Mouse (Mus musculus) right cerebral cortex, postnatal 10 days (tissue): ENCODE data around the gene Ppfia3.

Experiments
- DNase-seq, 2 experiments: peaks; one replicate each; pipeline ENCODE4 v3.0.0; 2021; ENCODE audit warnings: low spot score in 2 of 2

Ppfia3 gene

GRCm38 (mm10) chr7:45346905-45347304 is 19.9 kb downstream of the Ppfia3 start:
- no peak for DNase-seq

- peak in 1 of 2 experiments; percentile 40 for DNase-seq
Measured at GRCm38 (mm10) chr7:45343543-45343942, 23.3 kb downstream of the Ppfia3 start.

- DNase-seq, result no peak
Measured at GRCm38 (mm10) chr7:45342081-45342480, 24.7 kb downstream of the Ppfia3 start.

- DNase-seq, result peak; percentile 83 to 84
Measured at GRCm38 (mm10) chr7:45341303-45341702, 25.5 kb downstream of the Ppfia3 start.

- DNase-seq, result peak; percentile 51 to 62
Measured at GRCm38 (mm10) chr7:45340669-45341068, 26.1 kb downstream of the Ppfia3 start.

GRCm38 (mm10) chr7:45340066-45340442 is 26.8 kb downstream of the Ppfia3 start:
- no peak for DNase-seq

- DNase-seq, result peak; percentile 68 to 75
Measured at GRCm38 (mm10) chr7:45339410-45340065, 27.3 kb downstream of the Ppfia3 start.

GRCm38 (mm10) chr7:45338161-45338911 is 28.5 kb downstream of the Ppfia3 start:
- peak; percentile 64 to 69 for DNase-seq

- DNase-seq, result peak in 1 of 2 experiments; percentile 51
Measured at GRCm38 (mm10) chr7:45337469-45337868, 29.4 kb downstream of the Ppfia3 start.

- DNase-seq, result no peak
Measured at GRCm38 (mm10) chr7:45336319-45336718, 30.5 kb downstream of the Ppfia3 start.

GRCm38 (mm10) chr7:45335056-45335455 is 31.8 kb downstream of the Ppfia3 start, which contains the start of gene Hrc:
Hrc (plus strand) TSS chr7:45335290.
- peak in 1 of 2 experiments; percentile 50 for DNase-seq

- DNase-seq, result no peak
Measured at GRCm38 (mm10) chr7:45334605-45335004, 32.2 kb downstream of the Ppfia3 start.

GRCm38 (mm10) chr7:45333431-45333982 is 33.3 kb downstream of the Ppfia3 start, which contains the start of gene Trpm4:
Trpm4 (minus strand) TSS chr7:45333780.
- DNase-seq, result peak; percentile 87 to 89

- DNase-seq, result peak; percentile 65 to 70
Measured at GRCm38 (mm10) chr7:45332685-45333425, 34.0 kb downstream of the Ppfia3 start.

- no peak for DNase-seq
Measured at GRCm38 (mm10) chr7:45331502-45331901, 35.3 kb downstream of the Ppfia3 start.

- DNase-seq, result peak in 1 of 2 experiments; percentile 57
Measured at GRCm38 (mm10) chr7:45328841-45329475, 37.9 kb downstream of the Ppfia3 start.

GRCm38 (mm10) chr7:45325800-45326199 is 41.0 kb downstream of the Ppfia3 start:
- DNase-seq, result no peak

GRCm38 (mm10) chr7:45323069-45323468 is 43.8 kb downstream of the Ppfia3 start:
- no peak for DNase-seq

GRCm38 (mm10) chr7:45322245-45322644 is 44.6 kb downstream of the Ppfia3 start:
- DNase-seq, result no peak

- DNase-seq, result peak in 1 of 2 experiments; percentile 31
Measured at GRCm38 (mm10) chr7:45316536-45316935, 50.3 kb downstream of the Ppfia3 start.

GRCm38 (mm10) chr7:45315182-45315701 is 51.6 kb downstream of the Ppfia3 start:
- DNase-seq, result no peak
